Mouse (Mus musculus) lung, postnatal 25 days (tissue): ENCODE measurements at regions not wholly inside any gene's neighbourhood (a gene's known extent, or its start where the extent isn't known, plus 50 kb on each side); places are given as distances from the start of the nearest gene placed in this dataset.

Experiments
- DNase-seq: peaks from one replicate; pipeline ENCODE4 v3.0.0; 2022; ENCODE audit warnings: low spot score

GRCm38 (mm10) chr9:71420064-71420463 is 65.7 kb downstream of the Polr2m start:
- DNase-seq = no peak

- DNase-seq = no peak
Measured at GRCm38 (mm10) chr9:71418531-71418930, 67.2 kb downstream of the Polr2m start.

GRCm38 (mm10) chr9:71417248-71417647 is 68.5 kb downstream of the Polr2m start:
- no peak for DNase-seq

GRCm38 (mm10) chr9:71411171-71411570 is 74.6 kb downstream of the Polr2m start:
- DNase-seq = no peak

- DNase-seq = no peak
Measured at GRCm38 (mm10) chr9:71409925-71410324, 75.8 kb downstream of the Polr2m start.

- no peak for DNase-seq
Measured at GRCm38 (mm10) chr9:71408946-71409345, 76.8 kb downstream of the Polr2m start.

- DNase-seq = no peak
Measured at GRCm38 (mm10) chr9:71404396-71405135, 81.2 kb downstream of the Polr2m start.

- DNase-seq = no peak
Measured at GRCm38 (mm10) chr9:71401667-71402066, 84.1 kb downstream of the Polr2m start.

- no peak for DNase-seq
Measured at GRCm38 (mm10) chr9:71399346-71399745, 86.4 kb downstream of the Polr2m start.

GRCm38 (mm10) chr9:71396784-71397183 is 89.0 kb downstream of the Polr2m start:
- DNase-seq = no peak

GRCm38 (mm10) chr9:71390221-71390620 is 95.5 kb downstream of the Polr2m start:
- DNase-seq = no peak

GRCm38 (mm10) chr9:71387426-71387825 is 98.3 kb downstream of the Polr2m start:
- no peak for DNase-seq

GRCm38 (mm10) chr9:71383901-71384300 is 101.8 kb downstream of the Polr2m start:
- DNase-seq = no peak

GRCm38 (mm10) chr9:71379731-71380250 is 105.9 kb downstream of the Polr2m start:
- DNase-seq = no peak

- DNase-seq = no peak
Measured at GRCm38 (mm10) chr9:71369760-71370159, 116.0 kb downstream of the Polr2m start.

- no peak for DNase-seq
Measured at GRCm38 (mm10) chr9:71369202-71369601, 116.5 kb downstream of the Polr2m start.

GRCm38 (mm10) chr9:71366573-71366972 is 119.2 kb downstream of the Polr2m start:
- no peak for DNase-seq

GRCm38 (mm10) chr9:71365177-71365738 is 120.5 kb downstream of the Polr2m start:
- DNase-seq = no peak

- DNase-seq = no peak
Measured at GRCm38 (mm10) chr9:71364047-71364665, 121.6 kb downstream of the Polr2m start.

GRCm38 (mm10) chr9:71362401-71362800 is 123.3 kb downstream of the Polr2m start:
- DNase-seq = no peak

GRCm38 (mm10) chr9:71361961-71362360 is 123.8 kb downstream of the Polr2m start:
- no peak for DNase-seq

GRCm38 (mm10) chr9:71361311-71361710 is 124.4 kb downstream of the Polr2m start:
- no peak for DNase-seq

GRCm38 (mm10) chr9:71360676-71361075 is 125.1 kb downstream of the Polr2m start:
- DNase-seq = no peak
